Mouse (Mus musculus) intestine, embryonic 15.5 days (tissue): Measurements from ENCODE around the gene 6330409D20Rik. TPM values are rescaled to one million over a fixed set of nuclear protein-coding genes. Genes with fewer than 3 reads are reported as not detected.
A peak's percentile ranks its signal among the peaks of the same experiment; 100 is the strongest.

Source experiments
- ATAC-seq: fragments of 200-750 bp; cut with Nextera tagmentation; 2 replicates; pipeline ENCODE4 v1.8.0; 2017; ENCODE audit warnings: moderate TSS enrichment, moderate library complexity
- H3K27ac ChIP-seq: fragments of 300-500 bp; sonication (generic); 2 replicates; pipeline ENCODE4 v1.5.1; 2015; ENCODE audit warnings: mild to moderate bottlenecking, inconsistent platforms
- H3K27me3 ChIP-seq: fragments of 300-500 bp; sonication (generic); replicated peaks from 2 replicates; pipeline ENCODE4 v1.6.1; 2015; ENCODE audit warnings: inconsistent platforms
- H3K36me3 ChIP-seq: fragments of 300-500 bp; sonication (generic); 2 replicates; pipeline ENCODE4 v1.6.1; 2015; ENCODE audit warnings: inconsistent platforms
- H3K4me1 ChIP-seq: fragments of 300-500 bp; sonication (generic); replicated peaks from 2 replicates; pipeline ENCODE4 v1.6.1; 2015; ENCODE audit warnings: inconsistent platforms
- H3K4me2 ChIP-seq: fragments of 300-500 bp; sonication (generic); replicated peaks from 2 replicates; pipeline ENCODE4 v1.6.1; 2015; ENCODE audit warnings: mild to moderate bottlenecking, inconsistent platforms
- H3K4me3 ChIP-seq: fragments of 300-500 bp; sonication (generic); replicated peaks from 2 replicates; pipeline ENCODE4 v1.5.1; 2015; ENCODE audit warnings: inconsistent platforms
- H3K9ac ChIP-seq: fragments of 300-500 bp; sonication (generic); 2 replicates; pipeline ENCODE4 v1.6.1; 2015; ENCODE audit warnings: inconsistent platforms
- H3K9me3 ChIP-seq: fragments of 300-500 bp; sonication (generic); 2 replicates; pipeline ENCODE4 v1.6.1; 2016; ENCODE audit warnings: inconsistent platforms
- WGBS: fragments of 180-500 bp; shearing (Covaris S2); methylation state at CpG from one replicate; pipeline ENCODE4 v1.1.7; 2015; 5-methylcytosine and 5-hydroxymethylcytosine counted together
- polyA plus RNA-seq: library from polyadenylated mRNA; unstranded; fragments of >200 nt; fragmentation: Nextera tagmentation; extraction: Ambion mirVana; gene quantifications from 2 replicates; pipeline ENCODE4 v1.2.1, GENCODE M21; 2015

6330409D20Rik gene
- polyA plus RNA-seq, 1 experiment from 2014 or later, result 0.13 TPM

GRCm38 (mm10) chr2:32705018-32705417 lies 35.8 kb downstream of the 6330409D20Rik start:
- no peaks in the 10 kb centered on the region for H3K9me3 ChIP-seq
- H3K4me1 ChIP-seq, result peaks cover 16% of the 10 kb centered on the region
- no peak overlapping the region for H3K4me3 ChIP-seq
- ATAC-seq, result no peak
- no peaks in the 10 kb centered on the region for H3K27me3 ChIP-seq
- WGBS, result 87% methylated on average over 7 of the region's 7 CpGs
- H3K36me3 ChIP-seq, result peaks cover 40% of the 10 kb centered on the region
- H3K9ac ChIP-seq, result no peak overlapping the region
- no peak overlapping the region for H3K4me2 ChIP-seq
- H3K27ac ChIP-seq, result no peak overlapping the region

DNA sequence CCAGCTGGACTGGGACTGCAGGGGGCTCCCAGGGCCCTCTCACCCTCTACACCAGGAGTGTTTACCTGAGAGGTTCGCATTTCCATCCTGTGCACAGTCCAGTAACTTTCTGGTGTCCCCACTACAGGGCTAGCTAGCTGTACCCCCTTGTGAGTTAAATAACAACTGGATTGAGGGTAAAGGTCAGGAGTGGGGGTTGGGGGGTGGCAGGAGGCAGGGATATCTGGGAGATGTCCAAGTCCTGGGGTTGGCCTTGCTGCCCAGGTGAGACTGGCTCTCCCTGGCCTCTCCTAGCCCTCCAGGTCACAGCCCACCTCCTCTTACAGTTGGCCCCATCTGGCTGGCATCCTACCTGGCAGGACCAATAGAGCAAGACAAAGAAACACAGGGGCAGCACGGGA lies 36.8 kb downstream of the 6330409D20Rik start, which contains the start of gene Fpgs:
Gene Fpgs (minus strand): TSS at position 125 of the 401 bp plus-strand sequence.
- no peaks in the 10 kb centered on the region for H3K9me3 ChIP-seq
- peak; percentile 9; the same call in 1 of the 2 replicates for ATAC-seq
- H3K4me3 ChIP-seq, result no peak within 1 kb of the TSS
- peak within 1 kb of the TSS; percentile 62 for H3K27ac ChIP-seq
- H3K4me2 ChIP-seq, result no peak within 1 kb of the TSS
- no peaks in the 10 kb centered on the region for H3K27me3 ChIP-seq
- peaks cover 12% of the 10 kb centered on the region for H3K4me1 ChIP-seq
- no peak within 1 kb of the TSS for H3K9ac ChIP-seq
- WGBS, result 66% methylated on average over 2 of the region's 2 CpGs
- H3K36me3 ChIP-seq, result peaks cover 31% of the 10 kb centered on the region

DNA sequence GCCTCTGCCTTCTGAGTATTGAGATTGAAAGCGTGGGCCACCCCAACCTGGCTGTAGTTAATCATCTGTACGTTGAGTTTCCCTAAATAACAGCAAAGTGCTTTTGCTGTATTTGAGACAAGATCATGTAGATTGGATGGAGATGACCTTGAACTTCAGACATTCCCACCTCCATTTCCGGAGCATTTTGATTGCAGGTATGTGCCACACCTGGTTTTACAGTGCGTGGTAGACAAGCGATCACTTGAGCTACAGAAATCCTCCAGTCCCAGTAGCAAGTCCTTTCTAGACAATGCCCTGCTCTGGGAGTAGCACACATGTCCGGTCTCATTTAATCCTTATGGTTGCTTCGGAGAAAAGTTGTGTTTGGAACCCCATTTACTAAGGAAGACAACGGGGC lies 37.8 kb downstream of the 6330409D20Rik start:
- no peak overlapping the region for H3K4me3 ChIP-seq
- peaks cover 12% of the 10 kb centered on the region for H3K4me1 ChIP-seq
- H3K9ac ChIP-seq, result no peak overlapping the region
- H3K27me3 ChIP-seq, result no peaks in the 10 kb centered on the region
- H3K36me3 ChIP-seq, result peaks cover 24% of the 10 kb centered on the region
- peak overlapping the region; percentile 62 for H3K27ac ChIP-seq
- 78% methylated on average over 8 of the region's 8 CpGs for WGBS
- no peak overlapping the region for H3K4me2 ChIP-seq
- no peak for ATAC-seq
- no peaks in the 10 kb centered on the region for H3K9me3 ChIP-seq

- Histone ChIP-seq H3K27me3 (no peaks in the 10 kb centered on the region), H3K36me3 (0 out of 2 replicates have a peak, but pooled peaks cover 16% of the 10 kb centered on the region), H3K4me3 (no peak overlapping the region), H3K4me1 (peaks cover 10% of the 10 kb centered on the region; the same call in 1 of the 2 replicates), H3K9ac (no peak overlapping the region), H3K9me3 (no peaks in the 10 kb centered on the region), H3K27ac (no peak overlapping the region), H3K4me2 (no peak overlapping the region)
- ATAC-seq, result no peak
- WGBS, result 84% methylated on average over 14 of the region's 14 CpGs
These were observed 39.7 kb downstream of the 6330409D20Rik start for GRCm38 (mm10) chr2:32700966-32701743.

- H3K27me3 ChIP-seq, result no peaks in the 10 kb centered on the region
- no peak overlapping the region for H3K4me3 ChIP-seq
- no peak overlapping the region for H3K9ac ChIP-seq
- 0 out of 2 replicates have a peak, but pooled peaks cover 10% of the 10 kb centered on the region for H3K36me3 ChIP-seq
- peaks cover 10% of the 10 kb centered on the region; the same call in 1 of the 2 replicates for H3K4me1 ChIP-seq
- no peak for ATAC-seq
- H3K27ac ChIP-seq, result no peak overlapping the region
- no peak overlapping the region for H3K4me2 ChIP-seq
- no peaks in the 10 kb centered on the region for H3K9me3 ChIP-seq
- WGBS, result 82% methylated on average over 6 of the region's 6 CpGs
These were observed 41.1 kb downstream of the 6330409D20Rik start for GRCm38 (mm10) chr2:32699680-32700079.

DNA sequence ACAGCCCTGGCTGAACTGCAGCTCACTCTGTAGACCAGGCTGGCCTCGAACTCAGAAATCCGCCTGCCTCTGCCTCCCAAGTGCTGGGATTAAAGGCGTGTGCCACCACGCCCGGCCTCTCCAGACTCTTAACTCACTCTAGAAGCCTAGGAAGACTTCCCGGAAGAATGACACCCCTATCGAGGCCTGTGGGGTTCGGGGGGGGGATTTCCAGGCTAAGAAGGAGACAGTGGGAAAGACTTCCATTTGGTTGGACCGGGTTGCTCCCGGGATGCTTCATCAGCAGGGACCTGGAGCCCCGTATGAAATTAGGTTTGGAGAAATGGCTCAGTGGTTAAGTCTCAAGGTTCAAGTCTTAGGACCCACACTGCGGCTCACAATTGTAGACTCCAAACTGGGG lies 46.1 kb downstream of the 6330409D20Rik start:
- Histone ChIP-seq H3K4me1 (peaks cover 26% of the 10 kb centered on the region), H3K27me3 (no peaks in the 10 kb centered on the region), H3K36me3 (no peaks in the 10 kb centered on the region), H3K27ac (peak overlapping the region; percentile 41; the same call in 1 of the 2 replicates), H3K4me2 (peak overlapping the region; percentile 85), H3K4me3 (peak overlapping the region; percentile 79), H3K9ac (no peak overlapping the region), H3K9me3 (no peaks in the 10 kb centered on the region)
- ATAC-seq, result no peak
- WGBS, result 85% methylated on average over 12 of the region's 12 CpGs

DNA sequence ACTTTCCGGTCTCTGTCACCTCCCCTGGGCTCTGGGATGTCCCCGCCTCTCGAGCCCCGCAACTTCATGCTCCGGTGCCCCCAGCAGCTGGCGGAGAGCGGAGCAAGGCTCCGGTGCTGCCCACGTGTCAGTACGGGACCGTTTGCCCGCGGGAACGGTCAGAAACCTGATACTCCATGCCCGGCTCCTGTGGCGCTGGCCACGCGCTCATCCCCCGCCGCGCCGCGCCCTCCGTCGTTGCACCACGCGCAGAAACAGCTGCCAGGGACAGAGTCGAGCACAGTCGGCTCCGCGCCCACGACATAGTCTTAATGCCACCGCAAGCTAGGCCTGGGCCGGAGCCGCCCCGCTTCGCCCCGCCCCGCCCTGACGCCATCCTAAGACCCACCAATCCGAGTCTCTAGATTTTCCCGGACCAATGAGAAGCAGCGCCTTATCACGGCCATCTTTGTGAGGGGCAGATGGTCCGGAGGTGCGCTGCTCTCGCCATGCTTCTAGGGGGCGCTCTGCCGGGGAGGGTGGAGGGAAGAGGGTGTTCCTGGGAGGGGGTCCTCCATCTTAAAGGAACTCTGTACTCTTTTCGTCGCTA lies 46.9 kb downstream of the 6330409D20Rik start:
- peak overlapping the region; percentile 86 for H3K9ac ChIP-seq
- H3K4me1 ChIP-seq, result peaks cover 28% of the 10 kb centered on the region
- H3K36me3 ChIP-seq, result no peaks in the 10 kb centered on the region
- no peaks in the 10 kb centered on the region for H3K9me3 ChIP-seq
- peak overlapping the region; percentile 79 for H3K4me3 ChIP-seq
- peak overlapping the region; percentile 85 for H3K4me2 ChIP-seq
- under 1% methylated on average over 51 of the region's 51 CpGs for WGBS
- peak; percentile 98 for ATAC-seq
- H3K27ac ChIP-seq, result peak overlapping the region; percentile 79
- H3K27me3 ChIP-seq, result no peaks in the 10 kb centered on the region

- Histone ChIP-seq H3K27ac (peak overlapping the region; percentile 79; the same call in 1 of the 2 replicates), H3K27me3 (no peaks in the 10 kb centered on the region), H3K9ac (peak overlapping the region; percentile 86), H3K4me2 (peak overlapping the region; percentile 85), H3K36me3 (no peaks in the 10 kb centered on the region), H3K4me1 (peaks cover 28% of the 10 kb centered on the region), H3K4me3 (peak overlapping the region; percentile 79), H3K9me3 (no peaks in the 10 kb centered on the region)
- WGBS, result 15% methylated on average over 7 of the region's 7 CpGs
- no peak for ATAC-seq
These were observed 47.5 kb downstream of the 6330409D20Rik start for GRCm38 (mm10) chr2:32693282-32693681.

- Histone ChIP-seq H3K9ac (peak overlapping the region; percentile 86), H3K27ac (no peak overlapping the region), H3K36me3 (peaks cover 4% of the 10 kb centered on the region), H3K9me3 (no peaks in the 10 kb centered on the region), H3K4me1 (peaks cover 28% of the 10 kb centered on the region), H3K4me3 (no peak overlapping the region), H3K4me2 (peak overlapping the region; percentile 85), H3K27me3 (no peaks in the 10 kb centered on the region)
- WGBS, result 93% methylated on average over 14 of the region's 14 CpGs
- no peak for ATAC-seq
These were observed 48.3 kb downstream of the 6330409D20Rik start for GRCm38 (mm10) chr2:32692496-32692895.

- H3K36me3 ChIP-seq, result peaks cover 17% of the 10 kb centered on the region
- ATAC-seq, result no peak
- WGBS, result 72% methylated on average over 11 of the region's 11 CpGs
- H3K27ac ChIP-seq, result no peak overlapping the region
- H3K4me1 ChIP-seq, result peaks cover 28% of the 10 kb centered on the region
- H3K4me2 ChIP-seq, result no peak overlapping the region
- H3K9me3 ChIP-seq, result no peaks in the 10 kb centered on the region
- H3K27me3 ChIP-seq, result no peaks in the 10 kb centered on the region
- H3K9ac ChIP-seq, result no peak overlapping the region
- H3K4me3 ChIP-seq, result no peak overlapping the region
These were observed 49.8 kb downstream of the 6330409D20Rik start for GRCm38 (mm10) chr2:32691041-32691440.

DNA sequence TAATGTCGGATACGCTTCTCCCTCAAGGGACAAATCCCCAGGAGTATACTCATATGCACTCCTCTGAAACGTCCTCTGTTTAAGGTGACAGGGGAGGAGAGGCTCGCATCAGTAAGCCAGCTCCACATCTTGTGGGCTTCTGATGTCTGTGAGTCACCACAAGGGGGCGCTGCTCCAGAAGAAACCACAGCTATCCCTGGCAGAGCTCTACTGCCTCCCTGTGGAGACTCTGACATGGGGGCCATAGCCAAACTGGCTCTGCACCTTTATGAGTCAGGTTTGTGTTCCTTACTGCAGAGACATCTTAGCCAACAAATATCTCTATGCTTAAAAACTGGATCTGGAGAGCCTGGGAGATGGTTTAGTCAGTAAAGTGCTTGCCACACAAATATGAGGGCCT lies 51.4 kb downstream of the 6330409D20Rik start:
- peak; percentile 13; the same call in 1 of the 2 replicates for ATAC-seq
- Histone ChIP-seq H3K4me3 (no peak overlapping the region), H3K9me3 (no peaks in the 10 kb centered on the region), H3K36me3 (peaks cover 30% of the 10 kb centered on the region), H3K27me3 (no peaks in the 10 kb centered on the region), H3K4me2 (no peak overlapping the region), H3K4me1 (peaks cover 28% of the 10 kb centered on the region), H3K27ac (no peak overlapping the region), H3K9ac (no peak overlapping the region)
- WGBS, result 29% methylated on average over 5 of the region's 5 CpGs

DNA sequence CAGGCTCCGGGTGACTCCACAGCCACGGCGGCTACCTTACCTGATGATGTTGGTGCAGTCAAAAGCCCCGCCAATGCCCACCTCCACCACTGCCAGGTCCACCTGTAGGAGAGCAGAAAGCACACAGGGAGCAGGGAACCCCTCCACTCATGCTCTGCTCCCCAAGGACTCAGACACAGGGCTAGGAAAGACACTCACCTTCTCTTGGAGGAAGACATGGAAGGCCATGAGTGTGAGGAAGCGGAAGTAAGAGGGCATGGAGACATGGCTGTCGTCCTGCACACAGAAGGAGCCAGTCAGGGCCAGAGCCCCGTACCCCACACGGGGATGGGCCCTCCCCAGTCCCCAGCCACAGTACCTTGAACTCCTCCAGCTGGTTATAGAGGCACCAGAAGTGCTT lies 53.3 kb downstream of the 6330409D20Rik start:
- H3K4me3 ChIP-seq, result no peak overlapping the region
- 89% methylated on average over 8 of the region's 8 CpGs for WGBS
- no peaks in the 10 kb centered on the region for H3K27me3 ChIP-seq
- H3K4me1 ChIP-seq, result peaks cover 22% of the 10 kb centered on the region
- no peaks in the 10 kb centered on the region for H3K9me3 ChIP-seq
- ATAC-seq, result no peak
- H3K9ac ChIP-seq, result no peak overlapping the region
- H3K4me2 ChIP-seq, result no peak overlapping the region
- H3K27ac ChIP-seq, result no peak overlapping the region
- H3K36me3 ChIP-seq, result peaks cover 44% of the 10 kb centered on the region
